Mouse (Mus musculus) embryonic facial prominence, embryonic 11.5 days (tissue): Measurements from ENCODE around the gene Fkbp9. TPM values are rescaled to one million over a fixed set of nuclear protein-coding genes. Genes with fewer than 3 reads are reported as not detected.

ENCODE experiments used
- ATAC-seq: fragments of 200-750 bp; cut with Nextera tagmentation; replicated peaks from 2 replicates; pipeline ENCODE4 v1.8.0; 2017; ENCODE audit warnings: low read depth; ENCODE audit not compliant: insufficient number of reproducible peaks, low FRiP score, low TSS enrichment
- DNase-seq: peaks from one replicate; pipeline ENCODE4 v3.0.0-alpha.2; 2015; ENCODE audit warnings: low spot score
- H3K27ac ChIP-seq: fragments of 300-500 bp; sonication (generic); replicated peaks from 2 replicates; pipeline ENCODE4 v1.5.1; 2014; ENCODE audit warnings: mild to moderate bottlenecking, low read depth, low read length, control low read depth
- H3K27me3 ChIP-seq: fragments of 300-500 bp; sonication (generic); 2 replicates; pipeline ENCODE4 v1.6.1; 2014; ENCODE audit warnings: mild to moderate bottlenecking, low read length, moderate library complexity, mixed read lengths; ENCODE audit not compliant: control insufficient read depth, insufficient read depth
- H3K36me3 ChIP-seq: fragments of 300-500 bp; sonication (generic); replicated peaks from 2 replicates; pipeline ENCODE4 v1.6.1; 2014; ENCODE audit warnings: low read depth, mild to moderate bottlenecking, low read length, moderate library complexity, mixed read lengths; ENCODE audit not compliant: control insufficient read depth, insufficient read depth
- H3K4me1 ChIP-seq: fragments of 300-500 bp; sonication (generic); 2 replicates; pipeline ENCODE4 v1.6.1; 2014; ENCODE audit warnings: low read length, mixed read lengths; ENCODE audit not compliant: control insufficient read depth, insufficient read depth
- H3K4me2 ChIP-seq: fragments of 300-500 bp; sonication (generic); 2 replicates; pipeline ENCODE4 v1.6.1; 2014; ENCODE audit warnings: low read depth, mild to moderate bottlenecking, control low read depth, low read length, moderate library complexity
- H3K4me3 ChIP-seq: fragments of 300-500 bp; sonication (generic); 2 replicates; pipeline ENCODE4 v1.5.1; 2014; ENCODE audit warnings: low read depth, low read length, control low read depth
- H3K9ac ChIP-seq: fragments of 300-500 bp; sonication (generic); replicated peaks from 2 replicates; pipeline ENCODE4 v1.6.1; 2014; ENCODE audit warnings: mild to moderate bottlenecking, control low read depth, low read length
- H3K9me3 ChIP-seq: fragments of 300-500 bp; sonication (generic); replicated peaks from 2 replicates; pipeline ENCODE4 v1.6.1; 2016; ENCODE audit warnings: mild to moderate bottlenecking, low read length, inconsistent platforms, mixed read lengths; ENCODE audit not compliant: control insufficient read depth
- WGBS: fragments of 180-500 bp; shearing (Covaris S2); extraction: QIAGEN DNeasy Blood & Tissue Kit; methylation state at CpG from one replicate; pipeline ENCODE4 v1.1.7; 2014; 5-methylcytosine and 5-hydroxymethylcytosine counted together
- polyA plus RNA-seq: library from polyadenylated mRNA; unstranded; fragments of >200 nt; fragmentation: Nextera tagmentation; extraction: Ambion mirVana; gene quantifications from 2 replicates; pipeline ENCODE4 v1.2.1, GENCODE M21; 2014

Fkbp9 gene
- polyA plus RNA-seq: 82.1 and 86.9 TPM in 2 replicates

- under 1% methylated on average over 54 of the region's 58 CpGs for WGBS
- peak within 1 kb of the TSS; percentile 80 for H3K4me2 ChIP-seq
- ATAC-seq (peak; percentile 97), DNase-seq (peak; percentile 89)
- no peaks in the 10 kb centered on the region for H3K27me3 ChIP-seq
- peak within 1 kb of the TSS; percentile 59 for H3K27ac ChIP-seq
- no peaks in the 10 kb centered on the region for H3K36me3 ChIP-seq
- H3K9ac ChIP-seq: peak within 1 kb of the TSS; percentile 85
- no peaks in the 10 kb centered on the region for H3K4me1 ChIP-seq
- peak within 1 kb of the TSS; percentile 62 for H3K4me3 ChIP-seq
- no peaks in the 10 kb centered on the region for H3K9me3 ChIP-seq
Measured at GRCm38 (mm10) chr6:56831697-56832406, at the start of gene Fkbp9. Fkbp9 (plus strand) TSS chr6:56832059.

GRCm38 (mm10) chr6:56783561-56784272 is 48.1 kb upstream of the Fkbp9 start:
- Histone ChIP-seq H3K36me3 (peaks cover 4% of the 10 kb centered on the region), H3K9me3 (no peaks in the 10 kb centered on the region), H3K4me2 (no peak overlapping the region), H3K27me3 (no peaks in the 10 kb centered on the region), H3K4me1 (no peaks in the 10 kb centered on the region), H3K9ac (no peak overlapping the region), H3K4me3 (no peak overlapping the region), H3K27ac (no peak overlapping the region)
- DNase-seq (no peak), ATAC-seq (no peak)
- 92% methylated on average over 4 of the region's 4 CpGs for WGBS

GRCm38 (mm10) chr6:56785068-56785467 is 46.8 kb upstream of the Fkbp9 start:
- Histone ChIP-seq H3K27me3 (no peaks in the 10 kb centered on the region), H3K4me2 (no peak overlapping the region), H3K36me3 (no peaks in the 10 kb centered on the region; the same call in none of the 2 replicates), H3K4me1 (no peaks in the 10 kb centered on the region), H3K9ac (no peak overlapping the region), H3K27ac (no peak overlapping the region), H3K9me3 (no peaks in the 10 kb centered on the region), H3K4me3 (no peak overlapping the region)
- no peak for DNase-seq
- 100% methylated on average over 5 of the region's 5 CpGs for WGBS
- no peak for ATAC-seq

- Histone ChIP-seq H3K4me2 (no peak overlapping the region), H3K4me3 (no peak overlapping the region), H3K27ac (no peak overlapping the region), H3K36me3 (no peaks in the 10 kb centered on the region; the same call in 1 of the 2 replicates), H3K9ac (no peak overlapping the region), H3K4me1 (no peaks in the 10 kb centered on the region), H3K9me3 (no peaks in the 10 kb centered on the region), H3K27me3 (no peaks in the 10 kb centered on the region)
- 87% methylated on average over 2 of the region's 2 CpGs for WGBS
- no peak for DNase-seq
- no peak for ATAC-seq
Measured at GRCm38 (mm10) chr6:56787668-56788067, 44.2 kb upstream of the Fkbp9 start.

- H3K4me1 ChIP-seq: no peaks in the 10 kb centered on the region
- H3K4me2 ChIP-seq: no peak overlapping the region
- H3K9ac ChIP-seq: no peak overlapping the region
- H3K27me3 ChIP-seq: no peaks in the 10 kb centered on the region
- H3K27ac ChIP-seq: no peak overlapping the region
- WGBS: 88% methylated on average over 3 of the region's 3 CpGs
- H3K4me3 ChIP-seq: no peak overlapping the region
- no peak for ATAC-seq
- H3K36me3 ChIP-seq: no peaks in the 10 kb centered on the region
- H3K9me3 ChIP-seq: no peaks in the 10 kb centered on the region
- no peak for DNase-seq
Measured at GRCm38 (mm10) chr6:56789336-56789735, 42.5 kb upstream of the Fkbp9 start.

- DNase-seq (no peak), ATAC-seq (no peak)
- H3K27me3 ChIP-seq: no peaks in the 10 kb centered on the region
- H3K4me1 ChIP-seq: peaks cover 6% of the 10 kb centered on the region; the same call in 1 of the 2 replicates
- no peak overlapping the region for H3K4me3 ChIP-seq
- no peak overlapping the region for H3K27ac ChIP-seq
- 87% methylated on average over 5 of the region's 5 CpGs for WGBS
- H3K9ac ChIP-seq: no peak overlapping the region
- H3K4me2 ChIP-seq: no peak overlapping the region
- no peaks in the 10 kb centered on the region for H3K9me3 ChIP-seq
- no peaks in the 10 kb centered on the region for H3K36me3 ChIP-seq
Measured at GRCm38 (mm10) chr6:56794834-56795233, 37.0 kb upstream of the Fkbp9 start.

GRCm38 (mm10) chr6:56796232-56796631 is 35.6 kb upstream of the Fkbp9 start:
- no peak for DNase-seq
- Histone ChIP-seq H3K27me3 (no peaks in the 10 kb centered on the region), H3K36me3 (no peaks in the 10 kb centered on the region), H3K27ac (peak overlapping the region; percentile 100; the same call in 1 of the 2 replicates), H3K4me2 (peak overlapping the region; percentile 53), H3K9ac (peak overlapping the region; percentile 97), H3K4me1 (peaks cover 6% of the 10 kb centered on the region; the same call in 1 of the 2 replicates), H3K4me3 (peak overlapping the region; percentile 90), H3K9me3 (no peaks in the 10 kb centered on the region)
- no peak for ATAC-seq
- WGBS: 12% methylated on average over 8 of the region's 8 CpGs

GRCm38 (mm10) chr6:56796668-56797141 is 35.2 kb upstream of the Fkbp9 start:
- Histone ChIP-seq H3K4me1 (peaks cover 6% of the 10 kb centered on the region; the same call in 1 of the 2 replicates), H3K4me3 (peak overlapping the region; percentile 90), H3K36me3 (no peaks in the 10 kb centered on the region), H3K9ac (peak overlapping the region; percentile 97), H3K27me3 (no peaks in the 10 kb centered on the region), H3K9me3 (no peaks in the 10 kb centered on the region), H3K27ac (peak overlapping the region; percentile 100), H3K4me2 (peak overlapping the region; percentile 53)
- WGBS: under 1% methylated on average over 16 of the region's 16 CpGs
- DNase-seq (peak; percentile 63), ATAC-seq (0 out of 2 replicates have a peak, but pooled peaks have one; percentile 0)
